23 mouse cellular contexts compared by ENCODE assay signal in the genomic region with DNA sequence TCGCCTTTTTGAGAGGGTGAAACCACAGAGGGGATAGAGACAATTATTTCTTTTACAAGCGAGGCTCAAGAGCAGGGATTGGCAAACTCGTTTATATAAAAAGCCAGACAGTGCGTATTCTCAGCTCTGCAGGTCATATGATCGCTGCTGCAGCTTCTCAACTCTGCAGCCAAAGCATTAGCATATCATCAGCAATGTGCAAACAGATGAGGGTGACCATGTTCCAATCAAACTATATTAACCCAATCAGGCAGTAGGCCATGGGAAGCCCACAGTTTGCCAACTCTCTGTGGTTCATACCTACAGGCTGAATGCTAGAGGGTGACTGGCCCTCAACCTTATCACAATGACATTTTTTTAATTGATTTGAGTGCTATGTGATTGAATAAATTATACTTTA.
DNase-seq lines count a peak whose midpoint lies in the region; ATAC-seq lines count a peak whose summit lies in the region.
"Had no signal": no experiment of that assay in that cellular context is flagged by ENCODE, and none has a peak within 500 bp of the region (broad histone marks: within the 10 kb centered on the region; RNA-seq: fewer than 3 reads in every experiment).

No protein-coding gene starts in this region.

- H3K4me3 ChIP-seq in forebrain, embryonic 15.5 days, result no peak overlapping the region
- no peak overlapping the region for H3K4me3 ChIP-seq in forebrain, embryonic 11.5 days (ENCODE audit: low read depth, low read length)
- H3K4me3 ChIP-seq in midbrain, embryonic 11.5 days (ENCODE audit: low read depth, low read length), result no peak overlapping the region
- no peak overlapping the region for H3K4me3 ChIP-seq in midbrain, embryonic 10.5 days
- no peak overlapping the region for H3K4me3 ChIP-seq in midbrain, embryonic 14.5 days (replicated peaks; ENCODE audit: low read depth, low read length)
- no peak overlapping the region for H3K4me3 ChIP-seq in kidney, embryonic 15.5 days (replicated peaks)
- H3K4me3 ChIP-seq: embryonic facial prominence, embryonic 15.5 days; myocyte; neural tube, embryonic 13.5 days had no signal

- H3K27ac ChIP-seq in forebrain, embryonic 15.5 days (replicated peaks), result no peak overlapping the region
- no peak overlapping the region for H3K27ac ChIP-seq in forebrain, embryonic 11.5 days (ENCODE audit: low read depth, low read length)
- no peak overlapping the region for H3K27ac ChIP-seq in midbrain, embryonic 11.5 days (ENCODE audit: low read depth, low read length)
- no peak overlapping the region for H3K27ac ChIP-seq in midbrain, embryonic 10.5 days (replicated peaks)
- H3K27ac ChIP-seq in midbrain, embryonic 14.5 days (replicated peaks; ENCODE audit: low read depth, low read length), result no peak overlapping the region
- no peak overlapping the region for H3K27ac ChIP-seq in kidney, embryonic 15.5 days
- H3K27ac ChIP-seq: embryonic facial prominence, embryonic 15.5 days; neural tube, embryonic 13.5 days had no signal

- DNase-seq in forebrain, embryonic 11.5 days (ENCODE audit: low spot score), result no peak
- no peak for DNase-seq in midbrain, embryonic 11.5 days (ENCODE audit: low spot score, missing footprints)
- DNase-seq in midbrain, embryonic 10.5 days (ENCODE audit: low spot score), result no peak
- DNase-seq in midbrain, embryonic 14.5 days, result peak; percentile 30
- DNase-seq in gastrocnemius, adult 8-10 months (ENCODE audit: low spot score in 2 of 2), result no peak
- DNase-seq: B cell, adult 2 months; cerebellum, adult 2 months; gastrocnemius, postnatal 36 days; heart, postnatal 4 days; kidney, adult 2 months; kidney, postnatal 10 days; lung, postnatal 4 days; right cerebral cortex, postnatal 4 days; thymus, postnatal 14 days had no signal

- no peaks in the 10 kb centered on the region for H3K36me3 ChIP-seq in forebrain, embryonic 15.5 days
- no peaks in the 10 kb centered on the region for H3K36me3 ChIP-seq in forebrain, embryonic 11.5 days (ENCODE audit: control insufficient read depth, insufficient read depth, low read length)
- no peaks in the 10 kb centered on the region for H3K36me3 ChIP-seq in midbrain, embryonic 11.5 days (ENCODE audit: control insufficient read depth, insufficient read depth, low read length)
- no peaks in the 10 kb centered on the region for H3K36me3 ChIP-seq in midbrain, embryonic 10.5 days
- no peaks in the 10 kb centered on the region for H3K36me3 ChIP-seq in midbrain, embryonic 14.5 days (ENCODE audit: control insufficient read depth, insufficient read depth, low read length)
- H3K36me3 ChIP-seq in kidney, embryonic 15.5 days, result no peaks in the 10 kb centered on the region
- H3K36me3 ChIP-seq: embryonic facial prominence, embryonic 15.5 days; G1E; neural tube, embryonic 13.5 days had no signal

- no peak overlapping the region for H3K4me2 ChIP-seq in forebrain, embryonic 15.5 days (replicated peaks)
- no peak overlapping the region for H3K4me2 ChIP-seq in forebrain, embryonic 11.5 days (ENCODE audit: low read depth, low read length, severe bottlenecking)
- no peak overlapping the region for H3K4me2 ChIP-seq in midbrain, embryonic 11.5 days
- no peak overlapping the region for H3K4me2 ChIP-seq in midbrain, embryonic 14.5 days (ENCODE audit: low read length)
- H3K4me2 ChIP-seq in kidney, embryonic 15.5 days, result no peak overlapping the region
- H3K4me2 ChIP-seq: embryonic facial prominence, embryonic 15.5 days; neural tube, embryonic 13.5 days had no signal

- WGBS in forebrain, embryonic 15.5 days, result 38% methylated on average over 5 of the region's 5 CpGs
- 80% methylated on average over 5 of the region's 5 CpGs for WGBS in forebrain, embryonic 11.5 days
- 74% methylated on average over 5 of the region's 5 CpGs for WGBS in midbrain, embryonic 11.5 days
- WGBS in midbrain, embryonic 10.5 days, result 87% methylated on average over 5 of the region's 5 CpGs
- 51% methylated on average over 5 of the region's 5 CpGs for WGBS in midbrain, embryonic 14.5 days
- WGBS in kidney, embryonic 15.5 days, result 81% methylated on average over 5 of the region's 5 CpGs

- H3K4me1 ChIP-seq in forebrain, embryonic 15.5 days, result peaks cover 4% of the 10 kb centered on the region; the same call in 1 of the 2 replicates
- H3K4me1 ChIP-seq in forebrain, embryonic 11.5 days (replicated peaks; ENCODE audit: control insufficient read depth, insufficient read depth, low read length), result no peaks in the 10 kb centered on the region
- H3K4me1 ChIP-seq in midbrain, embryonic 11.5 days (ENCODE audit: control insufficient read depth, insufficient read depth, low read length), result no peaks in the 10 kb centered on the region
- H3K4me1 ChIP-seq in midbrain, embryonic 10.5 days, result peaks cover 4% of the 10 kb centered on the region; the same call in 1 of the 2 replicates
- H3K4me1 ChIP-seq in midbrain, embryonic 14.5 days (ENCODE audit: control insufficient read depth, insufficient read depth, low read length), result no peaks in the 10 kb centered on the region
- H3K4me1 ChIP-seq in kidney, embryonic 15.5 days, result peaks cover 4% of the 10 kb centered on the region; the same call in 1 of the 2 replicates
- H3K4me1 ChIP-seq: embryonic facial prominence, embryonic 15.5 days; neural tube, embryonic 13.5 days had no signal

- H3K9me3 ChIP-seq in forebrain, embryonic 15.5 days, result no peaks in the 10 kb centered on the region
- H3K9me3 ChIP-seq in forebrain, embryonic 11.5 days (ENCODE audit: control insufficient read depth, low read length), result no peaks in the 10 kb centered on the region
- no peaks in the 10 kb centered on the region for H3K9me3 ChIP-seq in midbrain, embryonic 11.5 days (ENCODE audit: control insufficient read depth, low read length)
- H3K9me3 ChIP-seq in midbrain, embryonic 10.5 days (replicated peaks), result no peaks in the 10 kb centered on the region
- H3K9me3 ChIP-seq in midbrain, embryonic 14.5 days (ENCODE audit: control insufficient read depth, low read length), result no peaks in the 10 kb centered on the region
- H3K9me3 ChIP-seq in kidney, embryonic 15.5 days (replicated peaks), result no peaks in the 10 kb centered on the region
- H3K9me3 ChIP-seq: embryonic facial prominence, embryonic 15.5 days; G1E; neural tube, embryonic 13.5 days had no signal

- no peaks in the 10 kb centered on the region for H3K27me3 ChIP-seq in forebrain, embryonic 15.5 days
- H3K27me3 ChIP-seq in forebrain, embryonic 11.5 days (ENCODE audit: control insufficient read depth, insufficient read depth, low read length), result no peaks in the 10 kb centered on the region
- no peaks in the 10 kb centered on the region for H3K27me3 ChIP-seq in midbrain, embryonic 11.5 days (ENCODE audit: control insufficient read depth, insufficient read depth, low read length)
- H3K27me3 ChIP-seq in midbrain, embryonic 10.5 days (ENCODE audit: low read depth, poor library complexity, severe bottlenecking), result no peaks in the 10 kb centered on the region
- H3K27me3 ChIP-seq in midbrain, embryonic 14.5 days (ENCODE audit: control insufficient read depth, insufficient read depth, low read length), result no peaks in the 10 kb centered on the region
- H3K27me3 ChIP-seq in kidney, embryonic 15.5 days, result no peaks in the 10 kb centered on the region
- H3K27me3 ChIP-seq: CH12.LX; embryonic facial prominence, embryonic 15.5 days; neural tube, embryonic 13.5 days had no signal

- H3K9ac ChIP-seq in forebrain, embryonic 15.5 days (replicated peaks), result no peak overlapping the region
- H3K9ac ChIP-seq in forebrain, embryonic 11.5 days (ENCODE audit: low read length), result no peak overlapping the region
- H3K9ac ChIP-seq in midbrain, embryonic 11.5 days (ENCODE audit: low read length), result no peak overlapping the region
- no peak overlapping the region for H3K9ac ChIP-seq in midbrain, embryonic 14.5 days (replicated peaks; ENCODE audit: low read length)
- H3K9ac ChIP-seq in kidney, embryonic 15.5 days, result no peak overlapping the region
- H3K9ac ChIP-seq: embryonic facial prominence, embryonic 15.5 days; neural tube, embryonic 13.5 days had no signal

- ATAC-seq in forebrain, embryonic 15.5 days (replicated peaks), result peak; percentile 67; the same call in 1 of the 2 replicates
- no peak for ATAC-seq in forebrain, embryonic 11.5 days (replicated peaks; ENCODE audit: low FRiP score)
- ATAC-seq in midbrain, embryonic 11.5 days (ENCODE audit: low FRiP score), result peak; percentile 50; the same call in 1 of the 2 replicates
- no peak for ATAC-seq in midbrain, embryonic 14.5 days (ENCODE audit: low FRiP score, low TSS enrichment)
- no peak for ATAC-seq in kidney, embryonic 15.5 days (replicated peaks; ENCODE audit: low FRiP score)
- ATAC-seq: inflammation-experienced regulatory T-cells, adult 6 months; Patski had no signal

Comparison
In these comparisons a context has a peak if more than half of its experiments do, and no peak if none do; other contexts are left out.
1. ATAC-seq: peak in forebrain, embryonic 15.5 days (single experiment) and midbrain, embryonic 11.5 days (single experiment); none in forebrain, embryonic 11.5 days (single experiment), midbrain, embryonic 14.5 days (single experiment) and kidney, embryonic 15.5 days (single experiment).